Mouse (Mus musculus): ENCODE data around the gene Cep83. TPM values are rescaled to one million over a fixed set of nuclear protein-coding genes. Genes with fewer than 3 reads are reported as not detected.
A peak's percentile ranks its signal among the peaks of the same experiment; 100 is the strongest.

Cep83 gene
- total and polyA plus RNA-seq, 2 experiments from 2014 or later: 17.9 to 28.4 TPM

GRCm38 (mm10) chr10:94826436-94826835 is 138.0 kb downstream of the Cep83 start:
- H3K27ac ChIP-seq (ENCODE audit: low read depth, low read length): no peak overlapping the region
- ATAC-seq (no peak), DNase-seq (no peak)
- H3K4me1 ChIP-seq (ENCODE audit: insufficient read depth): peaks cover 5% of the 10 kb centered on the region; the same call in 1 of the 2 replicates
- no peak overlapping the region for H3K4me3 ChIP-seq (ENCODE audit: low read depth, low read length)
- H3K9ac ChIP-seq: no peak overlapping the region
- peaks cover 10% of the 10 kb centered on the region for H3K36me3 ChIP-seq (ENCODE audit: insufficient read depth)
- H3K4me2 ChIP-seq (ENCODE audit: low read depth): no peak overlapping the region
- no peaks in the 10 kb centered on the region for H3K9me3 ChIP-seq (ENCODE audit: low read length)
- TF ChIP-seq CTCF (IDR thresholded peaks at IDR 0.05; ENCODE audit: low read depth): no peak
- 88% methylated on average over 12 of the region's 12 CpGs for WGBS
- H3K27me3 ChIP-seq (ENCODE audit: insufficient read depth, low read length): no peaks in the 10 kb centered on the region

GRCm38 (mm10) chr10:94827325-94827724 is 138.9 kb downstream of the Cep83 start:
- Histone ChIP-seq H3K36me3 (ENCODE audit: insufficient read depth) (peaks cover 17% of the 10 kb centered on the region), H3K9me3 (ENCODE audit: low read length) (no peaks in the 10 kb centered on the region), H3K27me3 (ENCODE audit: insufficient read depth, low read length) (no peaks in the 10 kb centered on the region), H3K27ac (ENCODE audit: low read depth, low read length) (no peak overlapping the region), H3K4me3 (ENCODE audit: low read depth, low read length) (no peak overlapping the region), H3K4me2 (ENCODE audit: low read depth) (no peak overlapping the region), H3K9ac (no peak overlapping the region), H3K4me1 (ENCODE audit: insufficient read depth) (peaks cover 5% of the 10 kb centered on the region; the same call in 1 of the 2 replicates)
- DNase-seq (no peak), ATAC-seq (no peak)
- 79% methylated on average over 10 of the region's 10 CpGs for WGBS
- no peak for TF ChIP-seq CTCF (IDR thresholded peaks at IDR 0.05; ENCODE audit: low read depth)

GRCm38 (mm10) chr10:94827890-94828733 is 139.7 kb downstream of the Cep83 start:
- no peak for TF ChIP-seq CTCF (IDR thresholded peaks at IDR 0.05; ENCODE audit: low read depth)
- DNase-seq (no peak), ATAC-seq (no peak)
- Histone ChIP-seq H3K27me3 (ENCODE audit: insufficient read depth, low read length) (no peaks in the 10 kb centered on the region), H3K4me3 (ENCODE audit: low read depth, low read length) (no peak overlapping the region), H3K4me2 (ENCODE audit: low read depth) (no peak overlapping the region), H3K4me1 (ENCODE audit: insufficient read depth) (peaks cover 5% of the 10 kb centered on the region; the same call in 1 of the 2 replicates), H3K9me3 (ENCODE audit: low read length) (no peaks in the 10 kb centered on the region), H3K36me3 (ENCODE audit: insufficient read depth) (peaks cover 25% of the 10 kb centered on the region), H3K27ac (ENCODE audit: low read depth, low read length) (no peak overlapping the region), H3K9ac (no peak overlapping the region)
- WGBS: 91% methylated on average over 14 of the region's 14 CpGs

- H3K9me3 ChIP-seq (ENCODE audit: low read length): no peaks in the 10 kb centered on the region
- ATAC-seq (no peak), DNase-seq (no peak)
- H3K27ac ChIP-seq (ENCODE audit: low read depth, low read length): no peak overlapping the region
- 88% methylated on average over 7 of the region's 7 CpGs for WGBS
- H3K4me3 ChIP-seq (ENCODE audit: low read depth, low read length): no peak overlapping the region
- H3K9ac ChIP-seq: no peak overlapping the region
- TF ChIP-seq CTCF (IDR thresholded peaks at IDR 0.05; ENCODE audit: low read depth): no peak
- peaks cover 5% of the 10 kb centered on the region; the same call in 1 of the 2 replicates for H3K4me1 ChIP-seq (ENCODE audit: insufficient read depth)
- peaks cover 31% of the 10 kb centered on the region for H3K36me3 ChIP-seq (ENCODE audit: insufficient read depth)
- no peaks in the 10 kb centered on the region for H3K27me3 ChIP-seq (ENCODE audit: insufficient read depth, low read length)
- H3K4me2 ChIP-seq (ENCODE audit: low read depth): no peak overlapping the region
Measured at GRCm38 (mm10) chr10:94828734-94829230, 140.3 kb downstream of the Cep83 start.

- no peak for TF ChIP-seq CTCF (IDR thresholded peaks at IDR 0.05; ENCODE audit: low read depth)
- H3K9ac ChIP-seq: 0 out of 2 replicates have a peak overlapping the region, but pooled peaks have one; percentile 22
- no peak overlapping the region for H3K4me3 ChIP-seq (ENCODE audit: low read depth, low read length)
- 22% methylated on average over 6 of the region's 6 CpGs for WGBS
- no peaks in the 10 kb centered on the region for H3K27me3 ChIP-seq (ENCODE audit: insufficient read depth, low read length)
- 0 out of 2 replicates have a peak overlapping the region, but pooled peaks have one; percentile 7 for H3K4me2 ChIP-seq (ENCODE audit: low read depth)
- H3K4me1 ChIP-seq (ENCODE audit: insufficient read depth): peaks cover 5% of the 10 kb centered on the region; the same call in 1 of the 2 replicates
- no peaks in the 10 kb centered on the region for H3K9me3 ChIP-seq (ENCODE audit: low read length)
- ATAC-seq (peak; percentile 94), DNase-seq (peak; percentile 93)
- peaks cover 34% of the 10 kb centered on the region for H3K36me3 ChIP-seq (ENCODE audit: insufficient read depth)
- H3K27ac ChIP-seq (ENCODE audit: low read depth, low read length): peak overlapping the region; percentile 68
Measured at GRCm38 (mm10) chr10:94829407-94829806, 141.0 kb downstream of the Cep83 start.

GRCm38 (mm10) chr10:94835874-94836273 is 147.4 kb downstream of the Cep83 start:
- H3K9ac ChIP-seq: no peak overlapping the region
- no peaks in the 10 kb centered on the region for H3K27me3 ChIP-seq (ENCODE audit: insufficient read depth, low read length)
- H3K36me3 ChIP-seq (ENCODE audit: insufficient read depth): peaks cover 27% of the 10 kb centered on the region
- no peak overlapping the region for H3K27ac ChIP-seq (ENCODE audit: low read depth, low read length)
- WGBS: 77% methylated on average over 9 of the region's 9 CpGs
- no peak overlapping the region for H3K4me3 ChIP-seq (ENCODE audit: low read depth, low read length)
- H3K9me3 ChIP-seq (ENCODE audit: low read length): no peaks in the 10 kb centered on the region
- no peaks in the 10 kb centered on the region for H3K4me1 ChIP-seq (ENCODE audit: insufficient read depth)
- H3K4me2 ChIP-seq (ENCODE audit: low read depth): no peak overlapping the region
- DNase-seq: no peak
- no peak for TF ChIP-seq CTCF (IDR thresholded peaks at IDR 0.05; ENCODE audit: low read depth)
- no peak for ATAC-seq

Data from forebrain, postnatal 0 days (tissue).